Mouse (Mus musculus) forebrain, embryonic 11.5 days (tissue): ENCODE measurements around the gene Gm28778. TPM values are rescaled to one million over a fixed set of nuclear protein-coding genes. Genes with fewer than 3 reads are reported as not detected.

Experiments
- ATAC-seq: fragments of 200-750 bp; cut with Nextera tagmentation; replicated peaks from 2 replicates; pipeline ENCODE4 v1.8.0; 2017; ENCODE audit warnings: moderate TSS enrichment; ENCODE audit not compliant: low FRiP score
- DNase-seq: peaks from one replicate; pipeline ENCODE4 v3.0.0-alpha.2; 2017; ENCODE audit warnings: low spot score
- H3K27ac ChIP-seq: fragments of 300-500 bp; sonication (generic); 2 replicates; pipeline ENCODE4 v1.5.1; 2014; ENCODE audit warnings: low read depth, low read length
- H3K27me3 ChIP-seq: fragments of 300-500 bp; sonication (generic); 2 replicates; pipeline ENCODE4 v1.6.1; 2014; ENCODE audit warnings: mild to moderate bottlenecking, low read length, mixed read lengths; ENCODE audit not compliant: control insufficient read depth, insufficient read depth
- H3K36me3 ChIP-seq: fragments of 300-500 bp; sonication (generic); 2 replicates; pipeline ENCODE4 v1.6.1; 2014; ENCODE audit warnings: mild to moderate bottlenecking, low read length, moderate library complexity, mixed read lengths; ENCODE audit not compliant: control insufficient read depth, insufficient read depth
- H3K4me1 ChIP-seq: fragments of 300-500 bp; sonication (generic); replicated peaks from 2 replicates; pipeline ENCODE4 v1.6.1; 2014; ENCODE audit warnings: low read length, mixed read lengths; ENCODE audit not compliant: control insufficient read depth, insufficient read depth
- H3K4me2 ChIP-seq: fragments of 300-500 bp; sonication (generic); 2 replicates; pipeline ENCODE4 v1.6.1; 2014; ENCODE audit warnings: low read depth, mild to moderate bottlenecking, low read length, moderate library complexity, mixed read lengths; ENCODE audit not compliant: severe bottlenecking
- H3K4me3 ChIP-seq: fragments of 300-500 bp; sonication (generic); 2 replicates; pipeline ENCODE4 v1.5.1; 2014; ENCODE audit warnings: low read depth, low read length
- H3K9ac ChIP-seq: fragments of 300-500 bp; sonication (generic); 2 replicates; pipeline ENCODE4 v1.6.1; 2014; ENCODE audit warnings: low read length
- H3K9me3 ChIP-seq: fragments of 300-500 bp; sonication (generic); 2 replicates; pipeline ENCODE4 v1.6.1; 2016; ENCODE audit warnings: low read length, mixed read lengths; ENCODE audit not compliant: control insufficient read depth
- WGBS: fragments of 180-500 bp; shearing (Covaris S2); extraction: QIAGEN DNeasy Blood & Tissue Kit; methylation state at CpG from one replicate; pipeline ENCODE4 v1.1.7; 2014; 5-methylcytosine and 5-hydroxymethylcytosine counted together
- polyA plus RNA-seq: library from polyadenylated mRNA; unstranded; fragments of >200 nt; fragmentation: Nextera tagmentation; extraction: Ambion mirVana; gene quantifications from 2 replicates; pipeline ENCODE4 v1.2.1, GENCODE M21; 2014

The Gm28778 gene
- polyA plus RNA-seq, 1 experiment from 2014 or later: not detected

- WGBS: under 1% methylated on average over 41 of the region's 44 CpGs
- no peaks in the 10 kb centered on the region for H3K9me3 ChIP-seq
- H3K27ac ChIP-seq: peak within 1 kb of the TSS; percentile 70
- H3K27me3 ChIP-seq: no peaks in the 10 kb centered on the region
- peak; percentile 100 for ATAC-seq
- H3K4me1 ChIP-seq: no peaks in the 10 kb centered on the region
- peaks cover 7% of the 10 kb centered on the region for H3K36me3 ChIP-seq
- peak within 1 kb of the TSS; percentile 89 for H3K9ac ChIP-seq
- peak; percentile 96 for DNase-seq
- H3K4me2 ChIP-seq: peak within 1 kb of the TSS; percentile 47
- peak within 1 kb of the TSS; percentile 77 for H3K4me3 ChIP-seq
Measured at GRCm38 (mm10) chr1:53352327-53353261, 55.7 kb downstream of the Gm28778 start, which contains the start of the genes Asdurf, Gm28551 and Asnsd1. Gene Asdurf (minus strand): TSS chr1:53352619. Gene Gm28551 (minus strand): TSS chr1:53352667. Gene Asnsd1 (minus strand): TSS chr1:53352752.

GRCm38 (mm10) chr1:53358988-53359387 lies 62.1 kb downstream of the Gm28778 start:
- H3K9me3 ChIP-seq: no peaks in the 10 kb centered on the region
- no peak overlapping the region for H3K4me2 ChIP-seq
- H3K4me3 ChIP-seq: no peak overlapping the region
- H3K4me1 ChIP-seq: no peaks in the 10 kb centered on the region
- no peak for DNase-seq
- H3K9ac ChIP-seq: no peak overlapping the region
- H3K27me3 ChIP-seq: no peaks in the 10 kb centered on the region
- ATAC-seq: no peak
- no peaks in the 10 kb centered on the region for H3K36me3 ChIP-seq
- no peak overlapping the region for H3K27ac ChIP-seq

Other genes with a start within 250 kb of the Gm28778 start
- gene Mstn, start 235.5 kb upstream of the Gm28778 start, polyA plus RNA-seq: 0.09 and 0.24 TPM in 2 replicates
- gene 1700019A02Rik, start 109.5 kb upstream of the Gm28778 start, polyA plus RNA-seq: not detected in 2 replicates
- gene Pms1, start 93 bp upstream of the Gm28778 start, polyA plus RNA-seq: 26.8 and 30.0 TPM in 2 replicates
- 91.2 and 96.9 TPM in 2 replicates for gene Ormdl1, start within 50 bp of the Gm28778 start, polyA plus RNA-seq
- 30.1 and 35.5 TPM in 2 replicates for gene Osgepl1, start 16.5 kb downstream of the Gm28778 start, polyA plus RNA-seq
- 7.0 TPM in 1 of 2 replicates, not detected in the other for gene Asdurf, start 55.5 kb downstream of the Gm28778 start, polyA plus RNA-seq
- gene Gm28551, start 55.6 kb downstream of the Gm28778 start, polyA plus RNA-seq: 0.68 and 1.8 TPM in 2 replicates
- gene Asnsd1, start 55.6 kb downstream of the Gm28778 start, polyA plus RNA-seq: 107 and 109 TPM in 2 replicates